Comparison of ENCODE assay signal across 27 mouse cellular contexts in genomic region chr1:110774096-110774495, GRCm38 (mm10).
"Had no signal": no experiment of that assay in that cellular context is flagged by ENCODE, and none has a peak within 500 bp of the region (broad histone marks: within the 10 kb centered on the region; RNA-seq: fewer than 3 reads in every experiment).

No protein-coding gene starts in this region.

- H3K27me3 ChIP-seq: heart, embryonic 12.5 days; hindbrain, embryonic 12.5 days; intestine, embryonic 15.5 days; kidney, embryonic 15.5 days; limb, embryonic 13.5 days; limb, embryonic 15.5 days; liver, embryonic 12.5 days had no signal

- DNase-seq: gastrocnemius, adult 2 months; gastrocnemius, postnatal 10 days; gastrocnemius, postnatal 25 days; heart, adult 18-20 months; heart, postnatal 10 days; heart, postnatal 4 days; kidney, adult 2 months; kidney, adult 9 months; kidney, postnatal 14 days; kidney, postnatal 36 days; layer of hippocampus, adult 9-11 months; layer of hippocampus, postnatal 36 days; left cerebral cortex, postnatal 4 days had no signal

- H3K4me1 ChIP-seq: heart, embryonic 10.5 days; heart, embryonic 12.5 days; hindbrain, embryonic 10.5 days; hindbrain, embryonic 12.5 days; intestine, embryonic 15.5 days; kidney, embryonic 15.5 days; limb, embryonic 13.5 days; limb, embryonic 15.5 days; liver, embryonic 12.5 days had no signal

- H3K27ac ChIP-seq: gastrocnemius, adult 2 months; heart, embryonic 10.5 days; hindbrain, embryonic 10.5 days; hindbrain, embryonic 12.5 days; hindbrain, embryonic 14.5 days; hindbrain, postnatal 0 days; intestine, embryonic 15.5 days; kidney, embryonic 15.5 days; kidney, postnatal 0 days; limb, embryonic 13.5 days; limb, embryonic 15.5 days; liver, embryonic 12.5 days; liver, embryonic 14.5 days had no signal

- H3K36me3 ChIP-seq: heart, embryonic 10.5 days; heart, embryonic 12.5 days; hindbrain, embryonic 10.5 days; hindbrain, embryonic 12.5 days; intestine, embryonic 15.5 days; kidney, embryonic 15.5 days; limb, embryonic 13.5 days; limb, embryonic 15.5 days; liver, embryonic 12.5 days had no signal

- H3K9ac ChIP-seq: heart, embryonic 12.5 days; hindbrain, embryonic 12.5 days; hindbrain, embryonic 14.5 days; intestine, embryonic 15.5 days; kidney, embryonic 15.5 days; limb, embryonic 13.5 days; limb, embryonic 15.5 days; liver, embryonic 12.5 days; liver, embryonic 14.5 days had no signal

- ATAC-seq: hindbrain, postnatal 0 days; intestine, embryonic 15.5 days; intestine, postnatal 0 days; liver, embryonic 12.5 days had no signal

- H3K4me3 ChIP-seq: gastrocnemius, adult 2 months; heart, embryonic 10.5 days; heart, embryonic 12.5 days; hindbrain, embryonic 10.5 days; hindbrain, embryonic 12.5 days; intestine, embryonic 15.5 days; kidney, embryonic 15.5 days; limb, embryonic 13.5 days; limb, embryonic 15.5 days; liver, embryonic 12.5 days had no signal

- H3K9me3 ChIP-seq: heart, embryonic 10.5 days; heart, embryonic 12.5 days; hindbrain, embryonic 10.5 days; hindbrain, embryonic 12.5 days; intestine, embryonic 15.5 days; kidney, embryonic 15.5 days; limb, embryonic 13.5 days; limb, embryonic 15.5 days; liver, embryonic 12.5 days had no signal

- H3K4me2 ChIP-seq: heart, embryonic 12.5 days; hindbrain, embryonic 12.5 days; hindbrain, embryonic 14.5 days; intestine, embryonic 15.5 days; kidney, embryonic 15.5 days; limb, embryonic 13.5 days; limb, embryonic 15.5 days; liver, embryonic 12.5 days had no signal
